Mouse (Mus musculus) CH12.LX (cell line): ENCODE results near the gene Ccl22.

Source experiments
- CHD1 ChIP-seq: IDR thresholded peaks from 2 replicates; pipeline ENCODE4 v1.6.1; 2012; ENCODE audit warnings: low read depth, low read length, improper control_type of control experiment, inconsistent platforms
- CHD2 ChIP-seq: IDR thresholded peaks from 2 replicates; pipeline ENCODE4 v1.6.1; 2011; ENCODE audit warnings: low read length, improper control_type of control experiment
- CTCF ChIP-seq, 2 experiments: IDR thresholded peaks in 1 of 2; conservative IDR thresholded peaks in 1 of 2; 2 replicates each; pipeline ENCODE4 v1.5.1; 2011 to 2012; ENCODE audit warnings: low read depth in 2 of 2, low read length in 2 of 2, improper control_type of control experiment in 1 of 2, inconsistent platforms in 1 of 2, mild to moderate bottlenecking in 1 of 2, moderate library complexity in 1 of 2
- E2F4 ChIP-seq: IDR thresholded peaks from 2 replicates; pipeline ENCODE4 v1.6.1; 2011; ENCODE audit warnings: low read depth, low read length, improper control_type of control experiment; ENCODE audit not compliant: insufficient replicate concordance
- ELF1 ChIP-seq: IDR thresholded peaks from 2 replicates; pipeline ENCODE4 v1.6.1; 2014; ENCODE audit warnings: low read depth, mild to moderate bottlenecking, inconsistent platforms, low read length, improper control_type of control experiment
- EP300 ChIP-seq: IDR thresholded peaks from 2 replicates; pipeline ENCODE4 v1.6.1; 2011; ENCODE audit warnings: low read length, improper control_type of control experiment
- MEF2A ChIP-seq: IDR thresholded peaks from 2 replicates; pipeline ENCODE4 v1.6.1; 2014; ENCODE audit warnings: low read depth, mild to moderate bottlenecking, inconsistent platforms, low read length, improper control_type of control experiment, borderline replicate concordance
- NRF1 ChIP-seq: IDR thresholded peaks from 2 replicates; pipeline ENCODE4 v1.6.1; 2014; ENCODE audit warnings: low read depth, mild to moderate bottlenecking, inconsistent platforms, low read length, improper control_type of control experiment, moderate library complexity
- RCOR1 ChIP-seq: conservative IDR thresholded peaks from 2 replicates; pipeline ENCODE4 v1.6.1; 2012; ENCODE audit warnings: low read depth, mild to moderate bottlenecking, inconsistent platforms, low read length, improper control_type of control experiment
- SIN3A ChIP-seq: IDR thresholded peaks from 2 replicates; pipeline ENCODE4 v1.6.1; 2012; ENCODE audit warnings: low read length, improper control_type of control experiment, inconsistent platforms
- TCF12 ChIP-seq: IDR thresholded peaks from 2 replicates; pipeline ENCODE4 v1.6.1; 2014; ENCODE audit warnings: low read depth, mild to moderate bottlenecking, inconsistent platforms, low read length, improper control_type of control experiment
- ZKSCAN1 ChIP-seq: IDR thresholded peaks from 2 replicates; pipeline ENCODE4 v1.6.1; 2012; ENCODE audit warnings: low read depth, inconsistent platforms, low read length, improper control_type of control experiment, borderline replicate concordance
- ZMIZ1 ChIP-seq: IDR thresholded peaks from 2 replicates; pipeline ENCODE4 v1.6.1; 2012; ENCODE audit warnings: low read depth, mild to moderate bottlenecking, inconsistent platforms, low read length, improper control_type of control experiment
- ZNF384 ChIP-seq: IDR thresholded peaks from 2 replicates; pipeline ENCODE4 v1.6.1; 2012; ENCODE audit warnings: low read depth, low read length, improper control_type of control experiment, inconsistent platforms

GRCm38 (mm10) chr8:94702156-94702555 is 43.2 kb upstream of the Ccl22 start:
- TF ChIP-seq MEF2A (no peak), SIN3A (no peak), ZKSCAN1 (no peak), CHD1 (no peak), ELF1 (no peak), CTCF (conservative IDR thresholded peaks at IDR 0.05 in 1 of 2, IDR thresholded peaks at IDR 0.05 in 1 of 2; ENCODE audit: low read depth in 2 of 2, low read length in 2 of 2) (no peak), EP300 (no peak), E2F4 (no peak), ZMIZ1 (no peak), ZNF384 (0 out of 2 replicates have a peak, but pooled peaks have one; percentile 21), NRF1 (no peak), CHD2 (no peak; the same call in 1 of the 2 replicates), RCOR1 (no peak), TCF12 (no peak)
